Mouse (Mus musculus): ENCODE data around the gene Best3.

Best3 gene

GRCm38 (mm10) chr10:116977858-116978257, 8.3 kb upstream of the Best3 start:
- DNase-seq (ENCODE audit: low spot score in 2 of 2), result no peak

- DNase-seq (ENCODE audit: low spot score in 2 of 2), result no peak
Observed at GRCm38 (mm10) chr10:116978841-116979240, 7.3 kb upstream of the Best3 start.

DNA sequence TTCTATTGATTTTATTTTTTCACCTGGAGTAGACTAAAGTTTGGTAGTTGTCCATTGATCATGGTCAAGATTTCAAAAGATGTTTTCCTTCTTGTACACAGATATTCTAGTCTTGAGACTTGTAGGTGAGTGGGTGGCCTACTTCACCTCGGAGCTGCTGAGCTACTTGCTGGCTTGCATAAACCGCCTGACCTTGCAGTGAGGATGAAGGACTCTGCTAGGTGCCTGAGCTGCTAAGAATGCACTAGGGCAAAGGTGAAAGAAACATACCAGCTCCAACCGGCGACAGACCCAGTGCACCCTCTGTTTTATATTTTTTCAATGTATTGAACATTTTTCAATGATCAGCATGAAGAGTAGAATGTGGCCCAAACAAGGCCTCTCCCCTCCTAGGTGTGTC, 5.8 kb upstream of the Best3 start:
- no peak for DNase-seq (ENCODE audit: low spot score in 2 of 2)

GRCm38 (mm10) chr10:116980888-116981287, 5.2 kb upstream of the Best3 start:
- peak; percentile 18 to 57 for DNase-seq (ENCODE audit: low spot score in 2 of 2)

DNA sequence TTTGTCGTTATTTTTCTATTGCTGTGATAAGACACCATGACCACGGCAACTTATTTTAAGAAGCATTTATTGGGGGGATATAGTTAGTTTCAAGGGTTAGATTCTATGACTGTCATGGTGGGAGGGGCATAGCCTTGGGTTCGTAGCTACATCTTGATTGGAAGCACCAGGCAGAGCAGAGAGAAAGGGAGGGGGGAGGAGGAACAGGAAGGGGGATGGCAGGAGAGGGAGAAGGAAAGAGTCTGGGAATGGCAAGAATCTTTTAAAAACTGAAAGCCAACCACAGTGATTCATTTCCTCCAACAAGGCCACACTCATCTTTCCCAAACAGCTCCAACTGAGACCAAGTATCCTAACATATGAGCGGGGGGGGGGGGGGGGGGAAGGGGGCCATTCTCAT, 3.6 kb upstream of the Best3 start:
- no peak for DNase-seq (ENCODE audit: low spot score in 2 of 2)

DNA sequence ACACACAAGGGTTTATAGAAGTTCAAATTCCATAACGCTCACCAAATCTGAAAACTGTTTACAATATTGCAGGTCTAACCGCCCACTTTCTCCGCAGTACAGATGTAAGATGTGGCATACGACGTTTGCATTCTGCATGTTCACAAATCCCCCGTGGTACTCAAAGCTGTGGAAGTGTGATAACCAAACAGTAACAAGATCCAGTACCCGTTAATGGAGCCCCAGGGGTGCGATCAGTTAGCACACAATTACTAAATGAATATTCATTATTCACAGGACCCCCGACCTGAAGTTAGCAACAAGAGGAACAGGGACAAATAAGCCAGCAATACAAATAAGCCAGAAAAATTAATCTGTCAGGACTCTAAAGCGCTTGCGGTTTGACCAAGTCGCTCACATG, 1.3 kb upstream of the Best3 start:
- no peak for DNase-seq (ENCODE audit: low spot score in 2 of 2)

- DNase-seq (ENCODE audit: low spot score in 2 of 2), result no peak
Observed at GRCm38 (mm10) chr10:116993971-116994370, 7.9 kb downstream of the Best3 start.

GRCm38 (mm10) chr10:116995162-116995561, 9.0 kb downstream of the Best3 start:
- DNase-seq (ENCODE audit: low spot score in 2 of 2), result no peak

- DNase-seq (ENCODE audit: low spot score in 2 of 2), result no peak
Observed at GRCm38 (mm10) chr10:116995584-116996235, 9.6 kb downstream of the Best3 start.

DNA sequence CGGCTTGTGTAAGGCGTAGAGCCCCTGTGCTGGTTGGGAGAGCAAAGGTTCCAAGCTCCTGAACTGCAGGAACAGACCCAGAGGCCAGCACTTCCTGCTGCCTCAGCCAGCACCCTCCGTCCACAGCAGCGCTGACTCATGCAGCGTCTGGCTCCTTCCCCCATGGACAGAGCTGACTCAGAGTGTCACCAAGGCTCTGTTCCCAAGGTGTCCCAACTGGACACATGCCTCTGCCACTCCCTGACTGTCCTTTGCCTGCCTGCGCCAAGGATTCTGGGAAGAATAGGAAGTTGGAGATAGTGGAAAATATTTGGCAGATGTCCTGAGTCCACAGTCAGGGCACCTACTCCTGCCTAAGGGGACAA, 10.1 kb downstream of the Best3 start:
- DNase-seq (ENCODE audit: low spot score in 2 of 2), result no peak

DNA sequence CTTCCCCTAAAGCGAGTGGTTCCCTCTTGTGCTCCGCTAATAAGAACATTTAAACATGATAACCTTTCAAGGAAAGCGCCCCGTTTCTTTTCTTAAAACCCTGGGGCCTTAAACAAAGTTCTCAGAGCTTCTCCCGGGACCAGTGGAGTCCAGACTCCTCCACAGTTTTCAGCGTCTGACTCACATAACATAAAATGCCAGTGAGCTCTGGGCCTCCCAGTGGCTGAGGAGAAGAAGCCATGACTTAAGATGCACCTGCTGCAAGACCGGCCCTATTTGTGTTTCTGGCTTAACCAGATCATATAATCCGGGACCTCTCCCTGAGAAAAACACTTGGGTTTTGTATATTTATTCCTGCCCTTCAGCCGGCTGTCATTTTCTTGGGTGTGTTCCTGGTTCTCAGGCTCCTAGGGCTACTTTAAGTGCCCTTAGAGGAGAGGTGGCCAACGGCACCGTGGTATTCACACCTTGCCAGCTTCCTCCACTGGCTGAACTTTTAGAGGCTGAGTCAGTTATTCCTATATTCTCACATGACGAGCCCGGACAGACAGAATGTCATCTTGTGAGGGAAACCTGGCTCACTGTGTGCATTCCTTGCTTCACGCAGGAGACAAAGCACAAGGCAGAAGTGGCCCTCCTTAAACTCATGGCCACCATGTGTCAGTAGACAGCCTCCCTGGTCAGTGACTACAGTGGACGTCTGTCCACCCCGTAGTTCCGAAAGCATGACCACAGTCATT, 12.8 kb downstream of the Best3 start:
- no peak for DNase-seq (ENCODE audit: low spot score in 2 of 2)

DNA sequence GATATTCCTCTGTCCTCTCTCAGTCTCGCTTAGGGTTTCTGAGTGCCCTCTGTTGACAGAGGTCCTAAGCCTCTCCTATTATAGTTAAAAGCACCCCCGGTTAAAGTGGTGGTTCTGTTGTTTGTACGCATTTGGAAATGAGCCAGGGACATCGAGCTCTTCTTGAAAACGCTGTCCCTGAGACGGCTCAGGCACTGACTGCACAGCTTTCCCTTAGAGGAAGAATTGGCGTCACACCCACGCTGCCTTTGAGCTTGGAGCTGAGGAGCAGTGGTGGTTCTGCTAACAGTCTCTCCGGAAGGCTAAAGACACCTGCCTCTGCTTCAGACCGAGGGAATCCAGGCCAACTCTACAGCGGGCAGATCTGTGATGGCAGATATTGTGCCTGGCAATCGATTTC, 14.9 kb downstream of the Best3 start:
- DNase-seq (ENCODE audit: low spot score in 2 of 2), result no peak

DNA sequence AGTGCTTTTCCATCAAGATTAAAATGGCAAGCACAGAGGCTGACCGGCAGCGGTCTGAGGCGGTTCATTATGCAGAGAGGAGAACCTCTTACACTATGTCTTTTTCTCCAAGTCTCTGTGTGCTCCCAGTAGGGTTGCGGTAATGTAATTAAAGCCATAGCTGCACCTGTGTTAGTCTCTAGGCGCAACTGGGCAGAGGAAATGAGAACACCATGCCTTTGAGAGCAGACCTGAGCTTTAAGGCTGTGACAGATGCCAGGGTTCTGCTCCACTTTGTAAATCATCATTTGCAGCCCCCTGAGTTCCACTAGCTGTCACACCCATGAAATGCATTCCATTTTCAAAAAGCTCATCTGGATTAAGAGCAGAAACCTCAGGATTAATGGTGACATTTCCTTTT, 18.6 kb downstream of the Best3 start:
- DNase-seq (ENCODE audit: low spot score in 2 of 2), result no peak

DNA sequence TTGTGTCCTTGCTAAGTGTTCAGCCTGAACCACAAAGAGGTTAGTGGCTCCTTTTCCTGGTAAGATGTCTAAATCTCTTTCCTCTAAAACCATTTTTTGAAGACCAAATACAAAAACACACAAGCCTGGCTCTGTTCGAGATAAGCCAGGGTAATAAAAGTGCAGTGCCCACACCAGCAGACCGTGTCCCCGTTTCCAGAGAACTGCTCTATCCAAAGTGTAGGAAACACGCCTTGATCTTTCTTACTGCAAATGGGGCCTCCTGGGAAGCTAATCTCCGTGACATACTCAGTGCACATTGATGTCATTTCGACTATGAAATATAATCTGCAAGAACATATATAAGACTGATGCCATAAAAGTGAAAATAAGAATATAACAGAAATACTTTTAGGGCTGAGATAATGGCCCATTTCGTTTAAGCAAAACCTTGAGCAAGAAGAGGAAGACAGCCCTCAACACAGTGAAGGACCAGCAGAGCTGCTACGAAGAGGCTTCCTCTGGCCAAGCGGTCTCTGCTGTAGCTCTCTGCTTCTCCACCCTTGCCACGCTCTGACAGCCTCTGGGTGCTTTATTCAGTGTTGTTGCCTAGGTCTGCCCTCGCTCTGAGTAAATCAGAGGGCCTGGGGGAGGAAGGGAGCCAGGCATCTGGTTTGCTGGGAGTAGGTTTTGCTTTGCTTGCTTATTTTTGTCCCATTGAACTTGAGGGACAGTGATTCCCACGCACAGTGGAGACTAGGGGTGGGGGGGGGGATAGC, 19.8 kb downstream of the Best3 start:
- no peak for DNase-seq (ENCODE audit: low spot score in 2 of 2)

DNA sequence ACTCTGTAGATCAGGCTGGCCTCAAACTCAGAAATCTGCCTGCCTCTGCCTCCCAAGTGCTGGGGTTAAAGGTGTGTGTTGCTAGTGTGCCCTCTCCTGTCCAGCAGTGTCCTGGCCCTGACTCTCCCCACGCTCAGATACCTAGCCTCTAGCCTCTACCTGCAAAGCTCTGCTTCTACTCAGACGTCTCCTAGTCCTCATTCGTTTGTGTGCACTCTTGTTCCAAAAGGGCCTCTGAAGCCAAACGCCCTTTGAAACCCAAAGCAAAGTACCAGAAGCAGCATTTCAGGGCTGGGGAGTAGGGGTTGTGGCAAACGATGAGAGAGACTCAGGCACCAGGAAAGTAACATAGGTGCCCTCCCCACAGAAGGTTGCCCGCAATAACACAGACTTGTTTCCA, 23.6 kb downstream of the Best3 start:
- no peak for DNase-seq (ENCODE audit: low spot score in 2 of 2)

DNA sequence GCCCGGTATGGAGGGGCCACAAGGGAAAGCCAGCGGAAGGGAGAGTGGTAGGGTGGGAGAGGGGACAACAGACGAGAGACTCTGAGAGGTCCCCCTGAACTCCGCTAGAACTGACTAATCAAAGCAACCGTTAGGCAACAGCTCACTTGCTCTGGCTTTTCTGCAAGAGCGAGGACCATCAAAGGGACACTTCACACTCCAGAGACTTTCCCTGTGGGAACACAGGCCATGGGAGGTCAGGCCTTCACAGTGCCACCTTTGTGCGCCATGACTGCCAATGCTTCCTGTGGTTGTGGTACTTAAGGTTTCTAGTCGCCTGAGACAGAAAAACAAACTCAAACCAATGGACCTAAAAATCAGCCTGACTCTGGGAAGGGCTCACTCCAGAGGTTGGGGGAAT, 24.9 kb downstream of the Best3 start:
- no peak for DNase-seq (ENCODE audit: low spot score in 2 of 2)

GRCm38 (mm10) chr10:117013689-117014390, 27.7 kb downstream of the Best3 start:
- DNase-seq (ENCODE audit: low spot score in 2 of 2), result no peak

DNA sequence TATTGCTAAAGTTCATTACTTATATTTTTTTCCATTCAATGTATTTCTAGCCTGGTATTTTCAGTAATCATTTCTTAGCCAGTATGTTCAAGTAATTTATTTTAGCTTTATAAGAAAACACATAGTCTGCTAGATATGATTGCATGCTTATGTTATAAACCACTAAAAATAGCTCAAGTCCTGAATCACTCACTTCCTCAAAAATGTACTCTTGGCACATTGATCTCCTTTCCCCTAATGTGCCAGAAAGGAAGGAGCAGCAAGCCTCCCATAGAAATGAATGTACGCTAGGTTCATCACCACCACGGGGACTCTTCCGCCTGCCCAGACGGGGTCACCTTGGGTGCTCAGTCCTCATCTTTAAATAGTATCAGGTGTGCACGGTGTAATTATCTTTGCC, 28.5 kb downstream of the Best3 start:
- no peak for DNase-seq (ENCODE audit: low spot score in 2 of 2)

GRCm38 (mm10) chr10:117018281-117018840, 32.2 kb downstream of the Best3 start:
- no peak for DNase-seq (ENCODE audit: low spot score in 2 of 2)

DNA sequence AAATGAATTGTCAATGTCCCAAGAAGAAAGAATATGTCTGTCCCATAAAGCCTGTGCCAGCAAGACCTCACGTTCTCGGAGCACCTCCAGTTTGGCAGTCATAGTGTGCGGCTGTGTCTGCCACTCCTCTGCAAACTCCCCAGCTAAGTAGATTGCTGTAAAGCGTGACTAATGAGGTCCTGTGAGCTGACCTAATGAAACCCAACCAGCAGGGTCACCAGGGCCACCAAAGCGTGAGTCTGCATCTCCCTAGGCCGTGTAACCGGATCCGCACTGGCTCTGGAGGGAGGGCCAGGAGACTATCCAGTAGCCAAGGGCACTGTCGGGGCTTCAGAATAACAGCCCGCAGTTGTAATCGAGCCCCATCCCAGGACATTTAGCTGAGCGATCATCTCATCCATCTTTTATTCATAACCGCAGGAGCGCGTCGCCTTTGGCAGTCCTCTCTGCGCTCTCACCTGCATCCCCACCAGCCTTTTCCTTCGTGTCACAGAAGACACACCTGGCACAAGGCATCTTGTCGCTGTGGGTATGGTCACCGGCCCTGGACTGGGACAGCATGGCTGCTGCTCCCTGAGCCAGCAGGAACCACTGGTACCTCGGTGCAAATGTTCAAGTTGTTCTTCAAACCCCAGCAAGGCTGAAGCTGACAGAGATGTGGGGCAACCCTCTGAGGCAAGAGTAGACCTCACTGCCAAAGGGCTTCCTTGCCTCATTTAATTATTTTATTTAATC, 35.1 kb downstream of the Best3 start:
- DNase-seq (ENCODE audit: low spot score in 2 of 2), result no peak

- DNase-seq (ENCODE audit: low spot score in 2 of 2), result no peak
Observed at GRCm38 (mm10) chr10:117023693-117024092, 37.6 kb downstream of the Best3 start.
